Mouse (Mus musculus) lung, embryonic 15.5 days (tissue): ENCODE measurements at regions not wholly inside any gene's neighbourhood (a gene's known extent, or its start where the extent isn't known, plus 50 kb on each side); places are given as distances from the start of the nearest gene placed in this dataset.

Source experiments
- ATAC-seq: fragments of 200-750 bp; cut with Nextera tagmentation; 2 replicates; pipeline ENCODE4 v1.8.0; 2017; ENCODE audit warnings: moderate number of reproducible peaks, borderline replicate concordance; ENCODE audit not compliant: low FRiP score, low TSS enrichment; ENCODE audit errors: extremely low read depth
- H3K27ac ChIP-seq: fragments of 300-500 bp; sonication (generic); 2 replicates; pipeline ENCODE4 v1.5.1; 2015; ENCODE audit warnings: moderate library complexity, mild to moderate bottlenecking, inconsistent platforms
- H3K27me3 ChIP-seq: fragments of 300-500 bp; sonication (generic); 2 replicates; pipeline ENCODE4 v1.6.1; 2015; ENCODE audit warnings: inconsistent platforms
- H3K36me3 ChIP-seq: fragments of 300-500 bp; sonication (generic); 2 replicates; pipeline ENCODE4 v1.6.1; 2015; ENCODE audit warnings: inconsistent platforms
- H3K4me1 ChIP-seq: fragments of 300-500 bp; sonication (generic); 2 replicates; pipeline ENCODE4 v1.6.1; 2015; ENCODE audit warnings: inconsistent platforms
- H3K4me2 ChIP-seq: fragments of 300-500 bp; sonication (generic); 2 replicates; pipeline ENCODE4 v1.6.1; 2015; ENCODE audit warnings: inconsistent platforms, mild to moderate bottlenecking, moderate library complexity
- H3K4me3 ChIP-seq: fragments of 300-500 bp; sonication (generic); 2 replicates; pipeline ENCODE4 v1.5.1; 2015; ENCODE audit warnings: mild to moderate bottlenecking, inconsistent platforms
- H3K9ac ChIP-seq: fragments of 300-500 bp; sonication (generic); 2 replicates; pipeline ENCODE4 v1.6.1; 2015; ENCODE audit warnings: inconsistent platforms
- H3K9me3 ChIP-seq: fragments of 300-500 bp; sonication (generic); 2 replicates; pipeline ENCODE4 v1.6.1; 2016; ENCODE audit warnings: inconsistent platforms
- WGBS: fragments of 180-500 bp; shearing (Covaris S2); methylation state at CpG from one replicate; pipeline ENCODE4 v1.1.7; 2015; 5-methylcytosine and 5-hydroxymethylcytosine counted together

DNA sequence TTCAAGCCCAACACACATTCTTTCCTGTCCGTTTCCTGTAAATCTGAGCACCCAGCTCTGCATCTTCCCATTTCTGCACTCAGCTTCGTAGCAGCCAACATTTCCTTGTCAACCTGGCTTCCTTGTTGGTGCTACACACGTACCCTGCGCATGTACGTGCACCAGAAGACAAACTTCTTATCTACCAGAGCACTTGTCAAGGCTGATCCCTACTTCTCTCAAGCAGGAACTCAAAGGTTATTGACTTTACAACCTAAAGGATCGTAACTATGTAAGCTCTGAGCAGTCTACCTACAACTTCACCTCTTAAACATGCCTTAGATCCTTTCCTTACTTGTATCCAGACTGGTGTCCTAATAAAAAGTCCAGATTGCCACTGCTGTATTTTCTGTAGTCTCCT is 445.4 kb downstream of the Adgrl2 start:
- H3K27me3 ChIP-seq: no peaks in the 10 kb centered on the region
- H3K27ac ChIP-seq: no peak overlapping the region
- no peak for ATAC-seq
- no peaks in the 10 kb centered on the region for H3K36me3 ChIP-seq
- no peak overlapping the region for H3K9ac ChIP-seq
- H3K4me1 ChIP-seq: no peaks in the 10 kb centered on the region
- no peak overlapping the region for H3K4me2 ChIP-seq
- H3K4me3 ChIP-seq: no peak overlapping the region
- H3K9me3 ChIP-seq: no peaks in the 10 kb centered on the region
- 68% methylated on average over 6 of the region's 6 CpGs for WGBS

DNA sequence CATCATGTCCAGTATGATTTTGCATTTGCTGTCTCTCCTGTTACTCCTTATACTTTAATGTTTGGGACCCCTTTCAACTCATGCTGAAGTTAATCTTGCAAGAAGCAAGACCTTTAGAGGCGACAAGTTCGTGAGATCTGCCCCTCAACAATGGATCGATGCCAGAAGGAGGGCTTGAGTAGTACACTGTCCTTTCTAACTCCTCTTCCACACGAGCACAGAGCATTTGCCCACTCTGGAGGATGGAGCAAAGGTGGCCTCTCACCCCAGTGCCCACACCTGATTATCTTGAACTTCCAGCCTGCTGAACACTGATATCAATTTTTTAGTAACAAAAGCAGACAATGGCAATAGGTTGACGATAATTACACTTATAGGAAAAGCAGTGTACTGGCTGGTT is 448.1 kb downstream of the Adgrl2 start:
- no peaks in the 10 kb centered on the region for H3K27me3 ChIP-seq
- H3K36me3 ChIP-seq: no peaks in the 10 kb centered on the region
- no peaks in the 10 kb centered on the region for H3K4me1 ChIP-seq
- WGBS: 80% methylated on average over 5 of the region's 5 CpGs
- H3K9ac ChIP-seq: no peak overlapping the region
- H3K9me3 ChIP-seq: no peaks in the 10 kb centered on the region
- H3K4me3 ChIP-seq: no peak overlapping the region
- H3K4me2 ChIP-seq: no peak overlapping the region
- no peak overlapping the region for H3K27ac ChIP-seq
- no peak for ATAC-seq

DNA sequence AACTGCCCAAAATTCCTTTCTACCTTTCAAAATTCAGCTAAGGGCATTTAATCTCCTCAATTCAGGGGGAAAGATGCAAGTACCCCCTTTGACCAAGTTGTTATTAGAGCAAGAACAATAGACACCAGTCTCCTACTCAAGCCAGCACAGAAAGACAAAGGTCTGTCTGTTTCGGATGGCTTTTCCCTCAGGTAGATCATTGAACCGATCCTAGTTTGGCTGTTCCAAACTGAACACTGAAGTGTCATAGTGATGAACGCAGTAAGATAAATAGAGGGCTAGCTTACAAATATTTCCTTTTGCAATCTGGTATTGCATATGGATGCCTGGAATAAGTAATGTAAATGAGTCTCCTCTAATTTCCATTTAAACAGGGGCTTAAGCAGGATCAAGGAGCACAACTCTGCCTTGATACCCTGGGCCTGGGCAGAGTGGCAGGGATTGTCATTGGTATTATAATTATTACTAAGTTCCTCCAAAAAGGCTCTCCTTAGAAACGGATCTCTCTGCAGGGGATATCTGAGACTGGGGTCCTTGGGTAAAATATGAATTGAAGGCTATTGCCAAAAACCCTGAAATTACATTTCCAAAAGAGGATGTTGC is 452.6 kb downstream of the Adgrl2 start:
- WGBS: 68% methylated on average over 4 of the region's 4 CpGs
- H3K9me3 ChIP-seq: no peaks in the 10 kb centered on the region
- no peak overlapping the region for H3K27ac ChIP-seq
- H3K36me3 ChIP-seq: no peaks in the 10 kb centered on the region
- H3K4me3 ChIP-seq: no peak overlapping the region
- H3K9ac ChIP-seq: no peak overlapping the region
- no peak for ATAC-seq
- no peaks in the 10 kb centered on the region for H3K4me1 ChIP-seq
- no peak overlapping the region for H3K4me2 ChIP-seq
- H3K27me3 ChIP-seq: no peaks in the 10 kb centered on the region

DNA sequence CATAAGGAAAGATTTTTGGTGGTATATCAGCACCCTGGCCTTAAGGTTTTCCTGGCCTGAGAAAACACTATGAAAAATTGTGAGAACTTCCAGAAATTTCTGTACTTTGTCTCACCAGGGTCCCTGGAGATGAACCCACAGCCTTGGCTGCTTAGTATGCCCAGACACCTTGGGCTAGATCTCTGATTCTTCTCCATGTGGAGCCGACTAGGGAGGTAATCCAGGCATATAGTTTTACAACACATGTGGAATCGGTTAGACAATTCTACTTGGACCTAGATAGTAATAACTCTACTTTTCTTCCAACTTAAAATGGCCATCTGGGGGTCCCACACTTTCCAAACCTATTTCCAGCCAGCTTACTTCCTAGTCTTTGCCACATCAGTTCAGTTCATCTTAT is 460.5 kb downstream of the Adgrl2 start:
- WGBS: 81% methylated on average over 2 of the region's 2 CpGs
- H3K27me3 ChIP-seq: no peaks in the 10 kb centered on the region
- H3K9me3 ChIP-seq: no peaks in the 10 kb centered on the region
- H3K36me3 ChIP-seq: no peaks in the 10 kb centered on the region
- no peak for ATAC-seq
- H3K4me2 ChIP-seq: no peak overlapping the region
- no peaks in the 10 kb centered on the region for H3K4me1 ChIP-seq
- H3K4me3 ChIP-seq: no peak overlapping the region
- H3K27ac ChIP-seq: no peak overlapping the region
- no peak overlapping the region for H3K9ac ChIP-seq

DNA sequence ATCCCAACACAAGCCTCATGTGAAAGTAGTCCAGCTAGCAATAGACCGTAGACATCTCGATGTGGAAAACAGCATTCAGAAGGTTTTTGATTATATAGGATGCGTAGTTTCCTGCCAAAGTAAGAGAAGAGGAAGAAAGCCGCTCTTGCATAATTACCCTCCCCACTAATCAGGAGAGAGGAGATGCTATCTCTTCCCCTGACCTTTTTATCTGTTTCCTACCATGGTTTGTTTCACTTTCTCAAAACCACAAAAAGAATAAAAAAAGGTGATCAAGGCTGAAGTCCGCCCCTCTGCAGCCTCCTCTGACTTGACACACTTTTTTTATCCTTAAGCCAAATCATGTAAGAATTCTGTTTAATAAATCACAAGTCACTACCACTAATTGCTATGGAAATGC is 480.0 kb downstream of the Adgrl2 start:
- Histone ChIP-seq H3K27ac (no peak overlapping the region), H3K4me1 (no peaks in the 10 kb centered on the region), H3K9ac (no peak overlapping the region), H3K9me3 (no peaks in the 10 kb centered on the region), H3K36me3 (no peaks in the 10 kb centered on the region), H3K4me3 (no peak overlapping the region), H3K27me3 (no peaks in the 10 kb centered on the region), H3K4me2 (no peak overlapping the region)
- no peak for ATAC-seq
- WGBS: 62% methylated on average over 5 of the region's 5 CpGs

DNA sequence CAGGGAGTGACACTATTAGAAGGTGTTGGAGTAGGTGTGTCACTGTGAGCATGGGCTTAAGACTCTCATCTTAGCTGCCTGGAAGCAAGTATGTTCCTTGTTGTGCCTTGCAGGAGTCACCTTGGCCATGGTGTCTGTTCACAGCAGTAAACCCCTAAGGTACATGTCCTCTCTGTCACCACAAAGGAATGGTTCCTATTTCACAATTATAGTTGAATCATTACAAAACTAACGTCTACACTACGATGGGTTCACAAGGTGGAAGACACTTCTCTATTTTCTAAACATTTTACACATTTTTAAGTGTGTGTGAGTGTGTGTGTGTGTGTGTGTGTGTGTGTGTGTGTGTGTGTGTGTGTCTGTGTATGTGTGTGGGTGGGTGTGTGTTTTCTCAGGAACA is 485.4 kb downstream of the Adgrl2 start:
- H3K9me3 ChIP-seq: no peaks in the 10 kb centered on the region
- ATAC-seq: no peak
- H3K4me1 ChIP-seq: no peaks in the 10 kb centered on the region
- no peak overlapping the region for H3K4me2 ChIP-seq
- H3K27me3 ChIP-seq: no peaks in the 10 kb centered on the region
- H3K36me3 ChIP-seq: no peaks in the 10 kb centered on the region
- no peak overlapping the region for H3K9ac ChIP-seq
- no peak overlapping the region for H3K4me3 ChIP-seq
- H3K27ac ChIP-seq: no peak overlapping the region
- WGBS: 82% methylated on average over 2 of the region's 2 CpGs

DNA sequence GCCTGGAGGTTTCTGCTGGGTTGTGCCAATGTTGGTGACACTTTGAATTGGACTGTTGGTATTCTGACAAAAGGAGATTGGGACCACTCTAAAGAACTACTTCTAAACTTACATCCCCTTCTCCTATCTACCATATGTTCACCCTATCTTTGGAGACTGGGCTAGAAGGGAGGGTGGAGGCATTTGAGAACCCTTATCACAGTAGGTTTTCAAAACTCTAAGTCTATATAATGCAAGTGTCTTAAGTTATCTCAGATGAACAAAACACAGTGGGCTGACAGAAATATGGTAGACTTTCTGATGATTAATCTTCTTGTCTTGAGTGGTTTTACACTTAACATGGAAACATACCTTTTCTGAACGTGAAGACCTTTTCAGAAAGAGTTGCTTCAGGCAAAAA is 486.9 kb downstream of the Adgrl2 start:
- no peak overlapping the region for H3K9ac ChIP-seq
- no peak for ATAC-seq

DNA sequence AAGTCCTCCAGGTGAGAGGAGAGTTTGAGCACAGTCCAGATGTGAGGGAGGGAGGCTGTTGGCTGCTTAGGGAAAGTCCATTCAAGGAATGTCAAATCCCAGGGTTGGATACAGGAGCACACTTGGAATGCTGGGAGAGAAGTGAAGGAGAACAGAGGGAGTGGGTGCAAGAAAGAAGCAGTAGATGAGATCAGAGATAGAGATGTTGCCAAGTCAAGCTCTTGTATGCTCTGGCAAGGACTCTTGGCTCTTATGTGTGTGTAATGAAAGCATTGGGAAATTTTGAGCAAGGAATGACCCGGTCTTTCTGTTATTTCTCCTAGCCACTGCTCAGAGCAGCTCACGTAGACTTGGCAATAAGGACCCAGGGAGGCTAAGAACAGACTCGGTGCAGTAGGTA is 488.6 kb downstream of the Adgrl2 start:
- Histone ChIP-seq H3K4me2 (no peak overlapping the region), H3K27me3 (no peaks in the 10 kb centered on the region), H3K27ac (no peak overlapping the region), H3K4me3 (no peak overlapping the region), H3K4me1 (no peaks in the 10 kb centered on the region), H3K36me3 (no peaks in the 10 kb centered on the region), H3K9ac (no peak overlapping the region), H3K9me3 (no peaks in the 10 kb centered on the region)
- 82% methylated on average over 3 of the region's 3 CpGs for WGBS
- ATAC-seq: no peak

More for the DNA sequence above, 486.9 kb downstream of the Adgrl2 start:
- Histone ChIP-seq H3K9me3 (no peaks in the 10 kb centered on the region), H3K27ac (no peak overlapping the region), H3K4me3 (no peak overlapping the region), H3K4me2 (no peak overlapping the region), H3K4me1 (no peaks in the 10 kb centered on the region), H3K36me3 (no peaks in the 10 kb centered on the region), H3K27me3 (no peaks in the 10 kb centered on the region)
- 83% methylated on average over 1 of the region's 1 CpGs for WGBS

DNA sequence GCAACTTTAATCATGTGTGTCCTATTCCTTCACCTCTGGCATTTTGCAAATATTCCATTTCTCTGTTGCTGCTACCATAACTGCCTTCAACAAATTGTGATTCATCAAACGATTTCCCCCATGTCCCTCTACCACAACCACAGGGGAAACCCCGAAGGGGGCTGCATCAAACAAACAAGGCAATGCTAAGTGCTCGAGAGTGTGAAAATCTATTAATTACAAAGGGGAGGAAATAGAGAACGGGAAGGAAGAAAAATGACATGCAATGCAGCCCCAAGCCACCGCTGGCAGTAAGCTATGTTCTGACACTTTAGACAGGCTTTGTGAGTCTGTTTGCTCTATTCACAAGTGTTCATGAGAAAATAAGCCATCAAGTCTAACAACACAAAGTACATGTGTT is 493.7 kb downstream of the Adgrl2 start:
- WGBS: 52% methylated on average over 5 of the region's 5 CpGs
- H3K36me3 ChIP-seq: no peaks in the 10 kb centered on the region
- no peaks in the 10 kb centered on the region for H3K27me3 ChIP-seq
- no peak overlapping the region for H3K4me3 ChIP-seq
- no peaks in the 10 kb centered on the region for H3K4me1 ChIP-seq
- no peak for ATAC-seq
- no peak overlapping the region for H3K27ac ChIP-seq
- no peaks in the 10 kb centered on the region for H3K9me3 ChIP-seq
- no peak overlapping the region for H3K9ac ChIP-seq
- H3K4me2 ChIP-seq: no peak overlapping the region

DNA sequence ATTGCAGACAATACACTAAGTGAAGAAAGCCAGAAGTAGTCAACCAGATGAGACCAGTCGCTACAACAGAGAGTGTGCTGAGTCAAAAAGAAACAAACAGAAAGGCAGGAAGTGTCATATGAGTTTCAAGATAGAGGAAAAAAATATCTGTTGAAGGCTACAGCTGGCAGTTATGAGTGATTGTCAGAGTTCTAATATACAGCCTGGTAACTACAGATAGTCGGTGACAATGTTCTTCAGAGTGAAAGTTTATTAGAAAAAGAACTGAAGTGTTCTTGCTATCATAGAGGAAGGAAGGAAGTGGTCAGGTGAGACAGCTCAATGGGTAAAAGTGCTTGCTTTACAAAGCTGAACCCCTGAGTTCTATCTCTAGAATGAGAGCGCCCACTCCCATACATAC is 499.1 kb downstream of the Adgrl2 start:
- Histone ChIP-seq H3K4me2 (no peak overlapping the region), H3K4me3 (no peak overlapping the region), H3K36me3 (no peaks in the 10 kb centered on the region), H3K4me1 (no peaks in the 10 kb centered on the region), H3K27ac (no peak overlapping the region), H3K27me3 (no peaks in the 10 kb centered on the region), H3K9ac (no peak overlapping the region), H3K9me3 (no peaks in the 10 kb centered on the region)
- 73% methylated on average over 3 of the region's 3 CpGs for WGBS
- ATAC-seq: no peak

DNA sequence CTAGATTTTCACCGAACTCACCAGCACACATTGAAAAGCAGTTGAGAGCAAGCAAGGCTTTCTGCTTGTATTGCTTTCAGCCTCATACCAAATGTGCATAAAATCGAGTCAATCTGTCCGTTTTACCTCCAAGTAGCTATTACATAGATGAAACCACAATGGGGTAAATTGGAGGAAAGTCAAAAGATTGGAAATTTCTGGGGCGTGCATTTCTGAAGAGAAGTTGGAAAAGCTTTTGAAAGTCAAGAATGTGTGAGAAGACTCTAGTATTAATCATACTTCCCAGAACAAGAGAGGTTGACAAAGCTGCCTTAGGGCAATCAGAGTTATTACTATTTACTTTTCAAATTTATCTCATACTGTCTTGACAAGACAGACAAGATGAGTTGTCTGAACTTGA is 501.2 kb downstream of the Adgrl2 start:
- Histone ChIP-seq H3K27ac (no peak overlapping the region), H3K9me3 (no peaks in the 10 kb centered on the region), H3K4me3 (no peak overlapping the region), H3K4me1 (no peaks in the 10 kb centered on the region), H3K4me2 (no peak overlapping the region), H3K27me3 (no peaks in the 10 kb centered on the region), H3K9ac (no peak overlapping the region), H3K36me3 (no peaks in the 10 kb centered on the region)
- no peak for ATAC-seq
- WGBS: 59% methylated on average over 4 of the region's 4 CpGs

DNA sequence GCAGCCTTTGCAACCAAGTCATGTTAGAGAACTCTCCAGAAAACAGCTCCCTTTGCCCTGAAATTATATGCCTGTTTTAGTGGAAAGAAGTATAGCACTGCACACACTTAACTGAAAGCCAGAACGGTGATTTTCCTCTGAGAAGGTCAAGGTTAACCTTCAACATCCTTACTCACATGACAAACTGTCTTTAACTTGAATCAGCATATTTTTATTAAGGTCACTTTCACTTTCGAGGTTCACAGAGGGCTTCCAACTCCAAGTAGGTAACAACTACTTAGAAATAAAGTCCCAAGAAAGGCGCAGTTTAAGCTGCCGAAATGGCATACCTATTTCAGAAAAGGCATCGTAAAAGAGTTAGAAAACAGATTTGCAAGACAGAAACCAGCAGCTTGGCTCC is 502.4 kb downstream of the Adgrl2 start:
- no peaks in the 10 kb centered on the region for H3K4me1 ChIP-seq
- H3K9me3 ChIP-seq: no peaks in the 10 kb centered on the region
- H3K27ac ChIP-seq: no peak overlapping the region
- no peak overlapping the region for H3K4me2 ChIP-seq
- H3K27me3 ChIP-seq: no peaks in the 10 kb centered on the region
- WGBS: 75% methylated on average over 5 of the region's 5 CpGs
- no peak overlapping the region for H3K4me3 ChIP-seq
- no peaks in the 10 kb centered on the region for H3K36me3 ChIP-seq
- ATAC-seq: no peak
- H3K9ac ChIP-seq: no peak overlapping the region

DNA sequence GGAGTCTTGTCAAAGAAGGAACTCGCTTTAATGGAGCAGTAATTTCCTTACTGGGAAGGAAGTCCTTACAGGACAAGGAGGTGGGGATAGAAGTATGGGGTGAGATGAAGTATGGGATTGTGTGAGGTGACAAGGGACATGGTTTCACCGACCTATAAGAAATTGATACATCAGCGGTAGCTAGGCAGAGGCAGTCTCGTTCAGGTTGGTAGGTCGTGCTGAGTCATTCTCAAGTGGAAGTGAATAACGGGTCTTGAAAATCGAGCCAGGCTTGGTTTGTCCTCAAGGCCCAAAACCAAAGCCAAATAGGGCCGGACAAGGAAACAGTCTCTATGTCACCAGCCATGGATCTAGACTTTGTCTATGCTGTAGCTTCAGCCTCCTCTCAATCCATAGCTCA is 514.5 kb downstream of the Adgrl2 start:
- Histone ChIP-seq H3K27ac (no peak overlapping the region), H3K9ac (no peak overlapping the region), H3K4me2 (no peak overlapping the region), H3K9me3 (no peaks in the 10 kb centered on the region), H3K36me3 (no peaks in the 10 kb centered on the region), H3K27me3 (no peaks in the 10 kb centered on the region), H3K4me1 (no peaks in the 10 kb centered on the region), H3K4me3 (no peak overlapping the region)
- WGBS: 87% methylated on average over 8 of the region's 8 CpGs
- ATAC-seq: no peak
